Mouse (Mus musculus) embryonic facial prominence, embryonic 12.5 days (tissue): ENCODE data around the gene Stk39. TPM values are rescaled to one million over a fixed set of nuclear protein-coding genes. Genes with fewer than 3 reads are reported as not detected.

ENCODE experiments used
- ATAC-seq: fragments of 200-750 bp; cut with Nextera tagmentation; 2 replicates; pipeline ENCODE4 v1.8.0; 2017; ENCODE audit not compliant: insufficient number of reproducible peaks, insufficient read depth, low FRiP score, low TSS enrichment
- H3K27ac ChIP-seq: fragments of 300-500 bp; sonication (generic); 2 replicates; pipeline ENCODE4 v1.5.1; 2016; ENCODE audit warnings: mild to moderate bottlenecking
- H3K27me3 ChIP-seq: fragments of 300-500 bp; sonication (generic); 2 replicates; pipeline ENCODE4 v1.6.1; 2016; ENCODE audit warnings: mild to moderate bottlenecking, moderate library complexity
- H3K36me3 ChIP-seq: fragments of 300-500 bp; sonication (generic); 2 replicates; pipeline ENCODE4 v1.6.1; 2016; ENCODE audit warnings: mild to moderate bottlenecking
- H3K4me1 ChIP-seq: fragments of 300-500 bp; sonication (generic); 2 replicates; pipeline ENCODE4 v1.6.1; 2016
- H3K4me2 ChIP-seq: fragments of 300-500 bp; sonication (generic); replicated peaks from 2 replicates; pipeline ENCODE4 v1.6.1; 2016; ENCODE audit warnings: mild to moderate bottlenecking, moderate library complexity
- H3K4me3 ChIP-seq: fragments of 300-500 bp; sonication (generic); 2 replicates; pipeline ENCODE4 v1.5.1; 2016; ENCODE audit warnings: mild to moderate bottlenecking
- H3K9ac ChIP-seq: fragments of 300-500 bp; sonication (generic); 2 replicates; pipeline ENCODE4 v1.6.1; 2016; ENCODE audit warnings: mild to moderate bottlenecking, moderate library complexity
- H3K9me3 ChIP-seq: fragments of 300-500 bp; sonication (generic); 2 replicates; pipeline ENCODE4 v1.6.1; 2016; ENCODE audit warnings: mild to moderate bottlenecking, moderate library complexity
- WGBS: fragments of 180-500 bp; shearing (Covaris S2); methylation state at CpG from one replicate; pipeline ENCODE4 v1.1.7; 2016; 5-methylcytosine and 5-hydroxymethylcytosine counted together
- polyA plus RNA-seq: library from polyadenylated mRNA; unstranded; fragments of >200 nt; fragmentation: Nextera tagmentation; extraction: Ambion mirVana; gene quantifications from 2 replicates; pipeline ENCODE4 v1.2.1, GENCODE M21; 2016

The Stk39 gene
- polyA plus RNA-seq, 1 experiment from 2014 or later = 26.6 TPM

DNA sequence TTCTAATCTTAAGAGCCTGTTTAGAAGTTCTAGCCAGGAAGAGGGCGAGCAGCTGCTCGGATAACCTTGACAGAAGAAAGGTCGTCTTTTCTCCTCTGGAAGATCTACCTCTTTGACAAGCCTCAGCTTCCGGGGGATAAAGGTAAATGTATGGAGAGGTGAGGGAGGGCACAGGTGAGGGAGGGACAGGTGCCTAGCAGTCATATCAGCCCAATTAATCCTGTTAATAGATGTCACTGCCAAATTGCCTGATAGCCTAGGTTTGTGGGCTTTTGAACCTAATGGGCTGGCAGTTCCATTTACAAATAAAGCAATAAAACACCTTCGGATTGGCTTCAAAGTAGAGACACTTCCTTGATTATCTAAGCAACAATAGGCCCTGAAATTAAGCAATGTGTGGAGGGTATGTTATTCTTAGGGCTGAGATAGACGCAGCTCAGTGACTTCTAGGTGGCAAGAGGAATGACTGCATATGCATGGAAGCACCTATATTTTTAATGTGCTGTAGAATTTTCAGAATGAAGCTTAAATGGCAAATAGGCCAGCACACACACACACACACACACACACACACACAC, 14.5 kb downstream of the Stk39 start:
- no peaks in the 10 kb centered on the region for H3K9me3 ChIP-seq
- H3K9ac ChIP-seq = no peak overlapping the region
- no peaks in the 10 kb centered on the region for H3K4me1 ChIP-seq
- no peak overlapping the region for H3K27ac ChIP-seq
- H3K4me2 ChIP-seq = no peak overlapping the region
- H3K4me3 ChIP-seq = no peak overlapping the region
- no peaks in the 10 kb centered on the region for H3K27me3 ChIP-seq
- WGBS = 80% methylated on average over 6 of the region's 6 CpGs
- peaks cover 2% of the 10 kb centered on the region; the same call in 1 of the 2 replicates for H3K36me3 ChIP-seq
- ATAC-seq = no peak

- Histone ChIP-seq H3K9me3 (no peaks in the 10 kb centered on the region), H3K27ac (no peak overlapping the region), H3K36me3 (peaks cover 4% of the 10 kb centered on the region; the same call in 1 of the 2 replicates), H3K9ac (no peak overlapping the region), H3K4me1 (no peaks in the 10 kb centered on the region), H3K27me3 (no peaks in the 10 kb centered on the region), H3K4me3 (no peak overlapping the region), H3K4me2 (no peak overlapping the region)
- no peak for ATAC-seq
- 77% methylated on average over 6 of the region's 6 CpGs for WGBS
These were observed 15.2 kb downstream of the Stk39 start for GRCm38 (mm10) chr2:68456899-68457298.

DNA sequence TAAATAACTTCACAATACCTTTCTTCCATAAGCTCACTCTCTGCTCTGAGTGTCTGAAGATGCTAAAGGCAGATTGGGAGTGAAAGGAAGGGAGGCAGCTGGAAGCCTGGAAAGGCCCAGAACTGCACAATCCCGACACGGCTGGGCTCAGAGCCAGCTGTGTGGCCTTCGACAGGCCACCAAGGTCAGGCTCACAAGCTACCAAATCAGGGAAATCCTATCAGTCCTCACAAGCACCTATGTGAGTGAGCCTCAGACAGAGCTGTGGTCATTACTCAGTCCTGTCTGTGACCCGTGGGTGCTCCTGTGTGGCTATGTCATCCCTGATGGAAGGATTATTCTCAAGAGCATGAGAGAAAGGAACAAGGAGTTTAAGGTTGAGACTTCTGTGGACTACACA, 19.7 kb downstream of the Stk39 start:
- Histone ChIP-seq H3K4me3 (no peak overlapping the region), H3K27me3 (no peaks in the 10 kb centered on the region), H3K4me1 (no peaks in the 10 kb centered on the region), H3K4me2 (no peak overlapping the region), H3K36me3 (peaks cover 4% of the 10 kb centered on the region; the same call in 1 of the 2 replicates), H3K9me3 (no peaks in the 10 kb centered on the region), H3K9ac (no peak overlapping the region), H3K27ac (no peak overlapping the region)
- WGBS = 87% methylated on average over 4 of the region's 4 CpGs
- no peak for ATAC-seq

GRCm38 (mm10) chr2:68448035-68448434, 24.0 kb downstream of the Stk39 start:
- Histone ChIP-seq H3K27me3 (no peaks in the 10 kb centered on the region), H3K9me3 (no peaks in the 10 kb centered on the region), H3K9ac (no peak overlapping the region), H3K4me2 (no peak overlapping the region), H3K4me1 (no peaks in the 10 kb centered on the region; the same call in 1 of the 2 replicates), H3K36me3 (peaks cover 4% of the 10 kb centered on the region; the same call in 1 of the 2 replicates), H3K27ac (no peak overlapping the region), H3K4me3 (no peak overlapping the region)
- whole genome bisulfite sequencing = 93% methylated on average over 10 of the region's 10 CpGs
- ATAC-seq = no peak

DNA sequence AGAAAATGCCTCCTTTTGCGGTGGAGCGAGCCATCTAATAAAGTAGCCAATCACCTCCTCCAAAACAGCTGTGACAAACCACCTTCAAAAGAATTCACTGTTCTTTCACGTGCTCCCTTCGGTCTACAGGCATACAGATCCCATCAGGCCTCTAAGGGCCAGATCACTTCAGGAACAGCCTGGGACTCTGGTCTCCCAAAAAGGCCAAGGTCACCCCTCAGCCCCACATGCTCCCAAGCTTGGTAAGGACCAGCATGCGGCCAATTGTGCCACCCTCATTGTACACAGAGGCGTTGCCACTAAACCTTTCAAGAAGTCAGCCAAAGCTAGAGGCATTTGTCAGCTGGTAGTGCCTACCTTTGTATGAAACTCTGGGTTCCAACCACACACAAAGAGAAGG, 28.9 kb downstream of the Stk39 start:
- H3K36me3 ChIP-seq = no peaks in the 10 kb centered on the region
- ATAC-seq = no peak
- 71% methylated on average over 6 of the region's 6 CpGs for WGBS
- H3K4me1 ChIP-seq = peaks cover 9% of the 10 kb centered on the region; the same call in 1 of the 2 replicates
- H3K27me3 ChIP-seq = no peaks in the 10 kb centered on the region
- H3K9me3 ChIP-seq = no peaks in the 10 kb centered on the region
- no peak overlapping the region for H3K4me3 ChIP-seq
- H3K27ac ChIP-seq = no peak overlapping the region
- H3K9ac ChIP-seq = no peak overlapping the region
- no peak overlapping the region for H3K4me2 ChIP-seq

DNA sequence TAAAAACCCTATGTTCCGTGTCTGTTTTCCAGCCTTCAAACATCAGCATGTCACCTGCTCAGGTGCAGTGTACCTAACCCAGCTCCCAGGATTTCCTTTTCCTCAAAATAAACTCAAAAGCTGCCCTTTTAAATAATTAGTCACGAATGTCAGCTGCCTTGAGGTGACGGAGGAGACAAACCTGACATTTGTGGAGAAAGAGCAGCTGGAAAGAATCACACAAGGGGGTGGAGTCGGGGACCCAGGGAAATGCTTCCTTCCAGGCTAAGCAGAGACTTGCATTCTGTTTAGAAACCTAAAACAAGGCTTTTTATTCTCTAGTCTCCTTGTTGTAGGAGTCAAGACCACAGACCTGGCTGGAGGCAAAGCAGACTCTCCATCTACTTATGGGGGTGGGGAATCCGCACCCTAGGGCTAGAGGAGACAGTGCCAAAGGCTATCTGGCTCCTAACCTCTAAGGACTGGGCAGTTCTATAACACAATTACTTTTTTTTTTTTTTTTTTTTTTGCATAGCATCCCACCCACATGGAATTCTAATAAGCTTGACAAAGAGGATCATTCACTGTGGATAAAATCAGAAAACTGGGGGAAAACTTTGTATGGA, 29.9 kb downstream of the Stk39 start:
- H3K4me3 ChIP-seq = no peak overlapping the region
- ATAC-seq = no peak
- H3K36me3 ChIP-seq = no peaks in the 10 kb centered on the region
- H3K4me2 ChIP-seq = no peak overlapping the region
- WGBS = 19% methylated on average over 5 of the region's 5 CpGs
- no peaks in the 10 kb centered on the region for H3K9me3 ChIP-seq
- no peak overlapping the region for H3K9ac ChIP-seq
- no peaks in the 10 kb centered on the region for H3K27me3 ChIP-seq
- H3K4me1 ChIP-seq = peaks cover 9% of the 10 kb centered on the region; the same call in 1 of the 2 replicates
- peak overlapping the region; percentile 51; the same call in 1 of the 2 replicates for H3K27ac ChIP-seq

- H3K27me3 ChIP-seq = no peaks in the 10 kb centered on the region
- no peak overlapping the region for H3K4me2 ChIP-seq
- WGBS = 88% methylated on average over 9 of the region's 9 CpGs
- no peaks in the 10 kb centered on the region for H3K36me3 ChIP-seq
- peaks cover 22% of the 10 kb centered on the region for H3K4me1 ChIP-seq
- H3K27ac ChIP-seq = no peak overlapping the region
- no peak overlapping the region for H3K4me3 ChIP-seq
- no peaks in the 10 kb centered on the region for H3K9me3 ChIP-seq
- no peak overlapping the region for H3K9ac ChIP-seq
- no peak for ATAC-seq
These were observed 32.5 kb downstream of the Stk39 start for GRCm38 (mm10) chr2:68439614-68440013.

GRCm38 (mm10) chr2:68437920-68438319, 34.1 kb downstream of the Stk39 start:
- Histone ChIP-seq H3K27ac (no peak overlapping the region), H3K9ac (no peak overlapping the region), H3K9me3 (no peaks in the 10 kb centered on the region), H3K4me3 (no peak overlapping the region), H3K36me3 (no peaks in the 10 kb centered on the region), H3K27me3 (no peaks in the 10 kb centered on the region), H3K4me1 (peaks cover 22% of the 10 kb centered on the region), H3K4me2 (no peak overlapping the region)
- 67% methylated on average over 5 of the region's 5 CpGs for WGBS
- no peak for ATAC-seq

DNA sequence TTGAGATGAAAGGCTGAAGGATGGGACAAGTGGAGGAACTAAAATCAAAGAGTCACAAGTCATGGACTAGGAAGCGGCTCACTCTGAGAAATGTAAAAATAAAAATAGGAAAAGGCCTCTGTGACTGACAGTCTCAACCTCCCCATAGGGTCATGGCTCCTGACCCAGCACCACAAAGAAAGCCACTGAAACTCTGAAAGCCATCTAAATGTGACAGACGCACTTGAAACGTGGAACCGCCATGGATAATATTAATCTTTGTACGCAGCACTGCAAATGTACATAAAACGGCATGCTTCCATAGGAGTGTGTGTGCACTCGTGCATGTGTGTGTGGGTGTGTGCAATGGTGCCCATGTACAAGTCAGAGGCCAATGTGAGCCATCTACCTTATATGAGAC, 34.9 kb downstream of the Stk39 start:
- H3K36me3 ChIP-seq = no peaks in the 10 kb centered on the region
- WGBS = 88% methylated on average over 7 of the region's 7 CpGs
- no peak overlapping the region for H3K4me2 ChIP-seq
- no peak for ATAC-seq
- H3K9me3 ChIP-seq = no peaks in the 10 kb centered on the region
- H3K4me1 ChIP-seq = peaks cover 18% of the 10 kb centered on the region
- H3K27ac ChIP-seq = no peak overlapping the region
- no peaks in the 10 kb centered on the region for H3K27me3 ChIP-seq
- H3K9ac ChIP-seq = no peak overlapping the region
- H3K4me3 ChIP-seq = no peak overlapping the region

DNA sequence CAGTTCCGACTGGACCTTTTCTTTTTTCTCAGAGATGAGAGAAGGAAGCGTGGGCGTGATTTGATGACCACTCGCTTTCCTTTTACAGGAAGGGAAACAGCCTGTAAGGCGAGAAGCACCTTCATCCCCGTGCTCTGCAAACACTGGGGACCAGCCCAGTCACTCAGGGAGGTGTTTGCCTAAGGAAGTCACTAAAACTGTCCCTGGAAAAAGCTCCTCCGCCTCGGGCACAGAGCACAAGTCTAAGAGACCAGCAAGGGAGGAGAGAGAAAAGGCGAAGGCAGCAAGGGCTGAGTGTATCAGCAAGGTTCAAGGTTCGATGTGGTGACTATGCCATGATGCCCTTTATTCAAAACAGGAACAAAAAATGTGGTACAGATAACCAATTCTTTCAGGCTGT, 35.8 kb downstream of the Stk39 start:
- H3K36me3 ChIP-seq = no peaks in the 10 kb centered on the region
- no peak for ATAC-seq
- H3K4me3 ChIP-seq = no peak overlapping the region
- H3K27me3 ChIP-seq = no peaks in the 10 kb centered on the region
- WGBS = 34% methylated on average over 10 of the region's 10 CpGs
- 0 out of 2 replicates have a peak overlapping the region, but pooled peaks have one; percentile 11 for H3K4me2 ChIP-seq
- no peak overlapping the region for H3K9ac ChIP-seq
- H3K9me3 ChIP-seq = no peaks in the 10 kb centered on the region
- no peak overlapping the region for H3K27ac ChIP-seq
- H3K4me1 ChIP-seq = peaks cover 13% of the 10 kb centered on the region

DNA sequence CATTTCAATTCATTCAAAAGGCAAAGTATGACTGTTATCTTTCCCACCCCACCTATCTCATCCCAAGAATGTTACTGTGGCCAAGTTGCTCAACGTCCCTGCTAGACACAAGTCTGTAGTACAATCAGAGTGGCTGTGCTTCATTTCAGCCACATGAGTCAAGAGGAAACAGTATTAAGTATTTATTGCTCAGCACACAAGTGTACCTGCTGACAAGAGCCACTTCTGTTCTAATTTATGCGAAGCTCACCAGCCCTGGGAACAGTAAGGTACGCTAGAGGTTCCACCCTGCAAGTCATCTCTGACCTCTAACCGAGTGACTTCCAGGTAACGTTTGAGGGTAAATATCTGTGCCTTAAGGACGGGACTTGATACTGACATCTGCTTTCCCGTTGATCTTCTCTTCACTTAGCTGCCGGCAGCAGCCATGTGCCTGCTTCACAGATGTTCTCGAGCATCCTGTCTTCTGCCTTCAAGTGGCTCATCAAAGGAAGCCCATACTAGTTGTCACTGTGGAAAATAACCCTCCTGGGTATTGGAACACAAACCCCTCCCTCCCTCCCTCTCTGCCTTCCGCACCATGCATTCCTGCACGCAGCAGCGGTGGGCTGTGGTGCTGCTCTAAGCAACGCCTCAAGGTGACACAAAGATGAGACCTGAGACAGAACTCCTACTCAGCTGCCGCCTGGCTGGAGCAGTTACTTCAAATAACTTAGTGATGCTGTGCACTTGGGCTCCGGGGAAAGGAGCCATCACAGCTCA, 36.4 kb downstream of the Stk39 start:
- 0 out of 2 replicates have a peak overlapping the region, but pooled peaks have one; percentile 11 for H3K4me2 ChIP-seq
- no peak overlapping the region for H3K4me3 ChIP-seq

GRCm38 (mm10) chr2:68434997-68435396, 37.1 kb downstream of the Stk39 start:
- no peaks in the 10 kb centered on the region for H3K27me3 ChIP-seq
- H3K4me3 ChIP-seq = no peak overlapping the region
- peaks cover 13% of the 10 kb centered on the region for H3K4me1 ChIP-seq
- no peaks in the 10 kb centered on the region for H3K36me3 ChIP-seq
- H3K9ac ChIP-seq = no peak overlapping the region
- H3K9me3 ChIP-seq = no peaks in the 10 kb centered on the region
- H3K27ac ChIP-seq = no peak overlapping the region
- no peak for ATAC-seq
- WGBS = 43% methylated on average over 4 of the region's 4 CpGs
- no peak overlapping the region for H3K4me2 ChIP-seq

More for the DNA sequence above, 36.4 kb downstream of the Stk39 start:
- no peak for ATAC-seq
- Histone ChIP-seq H3K4me1 (peaks cover 13% of the 10 kb centered on the region), H3K27ac (no peak overlapping the region), H3K9me3 (no peaks in the 10 kb centered on the region), H3K36me3 (no peaks in the 10 kb centered on the region), H3K9ac (no peak overlapping the region), H3K27me3 (no peaks in the 10 kb centered on the region)
- WGBS = 24% methylated on average over 15 of the region's 15 CpGs
